Mouse (Mus musculus) heart, postnatal 0 days (tissue): ENCODE measurements around the gene Qtrt1. TPM values are rescaled to one million over a fixed set of nuclear protein-coding genes. Genes with fewer than 3 reads are reported as not detected.

ENCODE experiments used
- ATAC-seq: fragments of 200-750 bp; cut with Nextera tagmentation; 2 replicates; pipeline ENCODE4 v1.8.0; 2017; ENCODE audit warnings: low read depth, moderate number of reproducible peaks, moderate library complexity; ENCODE audit not compliant: insufficient read depth
- DNase-seq: peaks from one replicate; pipeline ENCODE4 v3.0.0-alpha.2; 2016; ENCODE audit warnings: low spot score
- H3K27ac ChIP-seq: fragments of 300-500 bp; sonication (generic); 2 replicates; pipeline ENCODE4 v1.5.1; 2014; ENCODE audit warnings: low read depth, mild to moderate bottlenecking
- H3K27me3 ChIP-seq: fragments of 300-500 bp; sonication (generic); 2 replicates; pipeline ENCODE4 v1.6.1; 2014; ENCODE audit warnings: low read length, mixed read lengths; ENCODE audit not compliant: control insufficient read depth, insufficient read depth
- H3K36me3 ChIP-seq: fragments of 300-500 bp; sonication (generic); replicated peaks from 2 replicates; pipeline ENCODE4 v1.6.1; 2014; ENCODE audit warnings: low read length, mixed read lengths; ENCODE audit not compliant: control insufficient read depth, insufficient read depth
- H3K4me1 ChIP-seq: fragments of 300-500 bp; sonication (generic); 2 replicates; pipeline ENCODE4 v1.6.1; 2014; ENCODE audit warnings: antibody characterized with exemption; ENCODE audit not compliant: control insufficient read depth, insufficient read depth
- H3K4me2 ChIP-seq: fragments of 300-500 bp; sonication (generic); 2 replicates; pipeline ENCODE4 v1.6.1; 2014; ENCODE audit warnings: low read depth, mild to moderate bottlenecking, low read length, moderate library complexity
- H3K4me3 ChIP-seq: fragments of 300-500 bp; sonication (generic); 2 replicates; pipeline ENCODE4 v1.5.1; 2014; ENCODE audit warnings: low read depth, low read length
- H3K9ac ChIP-seq: fragments of 300-500 bp; sonication (generic); replicated peaks from 2 replicates; pipeline ENCODE4 v1.6.1; 2014; ENCODE audit warnings: low read depth, low read length, mixed read lengths
- H3K9me3 ChIP-seq: fragments of 300-500 bp; sonication (generic); replicated peaks from 2 replicates; pipeline ENCODE4 v1.6.1; 2016; ENCODE audit warnings: low read length; ENCODE audit not compliant: control insufficient read depth
- CTCF ChIP-seq: IDR thresholded peaks from 2 replicates; pipeline ENCODE4 v1.5.1; 2016; ENCODE audit warnings: antibody characterized with exemption, control low read depth, low read depth
- EP300 ChIP-seq: IDR thresholded peaks from 2 replicates; pipeline ENCODE4 v1.6.1; 2016; ENCODE audit warnings: antibody characterized with exemption, low read depth
- WGBS: fragments of 180-500 bp; shearing (Covaris S2); extraction: QIAGEN DNeasy Blood & Tissue Kit; methylation state at CpG from one replicate; pipeline ENCODE4 v1.1.7; 2014; 5-methylcytosine and 5-hydroxymethylcytosine counted together
- polyA plus RNA-seq: library from polyadenylated mRNA; unstranded; fragments of >200 nt; fragmentation: Nextera tagmentation; extraction: Ambion mirVana; gene quantifications from 2 replicates; pipeline ENCODE4 v1.2.1, GENCODE M21; 2015
- total RNA-seq: library from RNA; depleted of rRNA; stranded (reverse); fragments of >200 nt; gene quantifications from 2 replicates; pipeline ENCODE4 v1.2.3, GENCODE M21; 2014; ENCODE audit warnings: low replicate concordance

Gene Qtrt1
- total and polyA plus RNA-seq, 2 experiments from 2014 or later, result 15.5 to 39.7 TPM

DNA sequence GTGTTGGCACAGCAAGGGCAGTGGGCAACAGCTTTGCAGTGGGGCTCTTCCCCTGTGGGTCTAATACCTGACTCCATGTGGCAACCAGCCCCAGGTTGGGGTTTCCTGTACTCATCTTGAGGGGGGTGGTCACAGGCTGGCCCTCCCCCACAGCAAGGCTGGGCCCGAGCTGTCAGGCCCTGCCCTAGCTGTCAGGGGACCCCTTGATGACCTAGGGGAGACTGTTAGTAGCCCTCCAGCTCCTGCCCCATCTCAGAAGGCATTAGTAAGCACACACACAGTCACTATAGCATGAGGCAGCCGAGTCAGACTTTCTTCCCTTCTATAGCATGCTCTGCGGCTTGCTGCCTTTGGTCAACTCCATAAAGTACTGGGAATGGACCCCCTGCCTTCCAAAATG is 15.9 kb upstream of the Qtrt1 start:
- Histone ChIP-seq H3K4me1 (no peaks in the 10 kb centered on the region), H3K9ac (no peak overlapping the region)
- 83% methylated on average over 3 of the region's 3 CpGs for WGBS

DNA sequence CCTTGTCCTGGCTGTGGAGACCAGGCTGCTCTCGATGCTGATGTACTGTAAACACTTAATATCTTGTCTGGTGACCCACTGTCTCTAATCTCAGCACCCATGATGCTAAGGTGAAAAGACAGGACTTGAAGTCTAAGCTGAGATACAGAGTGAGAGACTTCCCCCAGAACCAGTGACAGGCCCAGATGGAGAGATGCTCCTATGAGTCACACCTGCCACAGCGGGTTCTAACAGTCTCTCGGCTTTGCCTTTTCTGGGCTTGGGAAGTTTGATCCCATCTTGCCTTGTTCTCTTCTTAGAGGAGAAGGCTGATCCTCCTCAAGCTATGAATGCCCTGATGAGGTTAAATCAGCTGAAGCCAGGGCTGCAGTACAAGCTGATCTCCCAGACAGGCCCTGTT is 14.5 kb upstream of the Qtrt1 start:
- ATAC-seq (no peak), DNase-seq (no peak)
- Histone ChIP-seq H3K4me1 (peaks cover 1% of the 10 kb centered on the region; the same call in 1 of the 2 replicates), H3K36me3 (peaks cover 98% of the 10 kb centered on the region), H3K4me2 (no peak overlapping the region), H3K27me3 (no peaks in the 10 kb centered on the region), H3K9ac (no peak overlapping the region), H3K4me3 (no peak overlapping the region), H3K27ac (no peak overlapping the region), H3K9me3 (no peaks in the 10 kb centered on the region)
- 86% methylated on average over 3 of the region's 3 CpGs for WGBS
- TF ChIP-seq EP300, result no peak
- no peak for TF ChIP-seq CTCF

More for the DNA sequence above, 15.9 kb upstream of the Qtrt1 start:
- Histone ChIP-seq H3K9me3 (no peaks in the 10 kb centered on the region), H3K36me3 (peaks cover 99% of the 10 kb centered on the region), H3K27ac (no peak overlapping the region), H3K4me3 (no peak overlapping the region), H3K4me2 (no peak overlapping the region), H3K27me3 (no peaks in the 10 kb centered on the region)
- ATAC-seq, result no peak
- TF ChIP-seq CTCF, result no peak
- TF ChIP-seq EP300, result no peak
- DNase-seq, result no peak

DNA sequence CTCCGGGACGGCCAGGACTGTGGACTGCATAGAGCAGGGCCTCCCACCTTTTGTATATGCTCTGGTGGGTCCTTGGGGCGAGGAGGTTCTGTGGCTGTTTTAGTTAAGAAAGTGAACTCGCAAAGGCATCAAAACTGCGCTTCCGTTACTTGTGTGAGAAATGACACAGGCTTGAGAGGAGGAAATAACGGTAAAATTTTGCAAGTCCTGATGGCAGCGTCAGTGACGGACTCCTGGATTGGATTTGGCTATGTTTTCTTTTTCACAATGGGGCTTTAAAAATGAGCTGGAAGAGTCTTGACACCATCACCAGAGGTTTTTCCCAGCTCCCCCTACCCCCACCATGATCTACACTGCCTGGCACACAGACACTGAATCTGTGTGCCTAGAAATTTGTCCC is 10.6 kb upstream of the Qtrt1 start:
- Histone ChIP-seq H3K4me3 (no peak overlapping the region), H3K27ac (no peak overlapping the region), H3K9me3 (no peaks in the 10 kb centered on the region), H3K36me3 (peaks cover 96% of the 10 kb centered on the region), H3K27me3 (no peaks in the 10 kb centered on the region), H3K4me1 (peaks cover 13% of the 10 kb centered on the region), H3K4me2 (no peak overlapping the region), H3K9ac (no peak overlapping the region)
- no peak for TF ChIP-seq EP300
- TF ChIP-seq CTCF, result no peak
- WGBS, result 94% methylated on average over 9 of the region's 9 CpGs
- ATAC-seq (no peak), DNase-seq (no peak)

DNA sequence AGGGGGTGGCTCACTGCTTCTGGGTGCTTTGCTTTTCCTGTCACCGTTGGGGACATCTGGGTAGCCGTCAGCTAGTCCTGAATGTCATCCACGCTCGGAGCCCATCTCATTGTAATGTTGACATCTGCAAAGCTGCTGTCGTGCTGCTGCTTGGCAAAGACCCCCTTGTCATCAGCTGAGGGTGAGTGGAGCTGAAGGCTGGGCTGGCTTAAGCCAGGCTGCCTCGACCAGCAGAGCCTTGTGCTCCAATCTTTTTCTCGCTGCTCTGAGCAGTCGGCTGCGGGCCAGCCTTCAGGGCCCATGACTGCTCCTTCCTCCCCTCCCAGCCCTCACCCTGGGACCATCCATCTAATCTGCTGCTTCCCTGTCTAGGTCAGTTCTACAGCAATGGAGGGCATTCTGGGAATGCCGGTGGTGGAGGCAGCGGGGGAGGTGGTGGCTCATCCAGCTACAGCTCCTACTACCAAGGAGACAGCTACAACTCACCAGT is 8.8 kb upstream of the Qtrt1 start:
- Histone ChIP-seq H3K36me3 (peaks cover 86% of the 10 kb centered on the region), H3K4me2 (no peak overlapping the region), H3K4me1 (peaks cover 16% of the 10 kb centered on the region), H3K9me3 (no peaks in the 10 kb centered on the region), H3K27ac (peak overlapping the region; percentile 31; the same call in 1 of the 2 replicates), H3K4me3 (no peak overlapping the region), H3K27me3 (no peaks in the 10 kb centered on the region), H3K9ac (no peak overlapping the region)
- 35% methylated on average over 11 of the region's 11 CpGs for WGBS
- ATAC-seq (peak; percentile 77), DNase-seq (peak; percentile 44)
- TF ChIP-seq CTCF, result no peak
- 0 out of 2 replicates have a peak, but pooled peaks have one; percentile 21 for TF ChIP-seq EP300

DNA sequence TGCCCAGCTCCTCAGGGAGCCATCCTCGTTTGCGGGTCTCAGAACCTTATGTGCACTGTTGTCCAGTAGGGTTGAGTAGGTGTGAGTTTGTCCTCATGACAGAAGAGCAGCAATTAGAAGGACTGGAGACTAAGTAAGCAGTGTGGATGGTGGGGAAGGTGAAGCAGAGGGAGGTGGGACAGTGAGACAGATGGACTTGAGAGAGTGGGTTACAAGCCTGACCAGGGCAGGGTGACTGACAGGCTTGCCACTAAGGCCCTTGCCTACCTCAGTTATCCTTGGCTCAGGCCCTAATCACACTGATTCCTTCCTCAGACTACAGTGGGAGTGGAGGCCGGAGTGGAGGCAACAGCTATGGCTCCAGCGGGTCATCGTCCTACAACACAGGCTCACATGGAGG is 7.9 kb upstream of the Qtrt1 start:
- no peak overlapping the region for H3K9ac ChIP-seq
- TF ChIP-seq CTCF (no peak), EP300 (no peak)
- WGBS, result 94% methylated on average over 5 of the region's 5 CpGs

DNA sequence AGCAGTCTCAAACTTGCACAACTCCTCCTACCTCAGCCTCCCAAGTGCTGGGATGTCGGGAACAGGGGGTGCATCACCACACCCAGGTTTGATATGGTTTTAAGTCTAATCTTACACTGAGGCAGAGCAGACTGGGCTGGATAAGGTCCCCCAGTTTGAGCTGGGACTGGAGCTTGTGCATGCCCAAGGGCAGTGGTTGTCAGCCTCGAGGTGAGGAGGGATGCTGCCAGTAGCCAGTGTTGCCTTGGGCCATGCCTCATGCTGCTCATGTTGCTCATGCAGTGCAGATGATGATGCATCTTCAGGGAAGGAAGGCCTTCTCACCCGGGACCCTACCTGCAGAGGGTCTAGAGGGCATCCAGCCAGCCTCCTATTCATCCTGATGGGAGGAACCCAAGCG is 6.1 kb upstream of the Qtrt1 start:
- TF ChIP-seq EP300 (no peak), CTCF (no peak)
- H3K27ac ChIP-seq, result no peak overlapping the region
- H3K9ac ChIP-seq, result no peak overlapping the region
- no peak overlapping the region for H3K4me3 ChIP-seq
- H3K4me2 ChIP-seq, result no peak overlapping the region
- DNase-seq (no peak), ATAC-seq (no peak)
- WGBS, result 57% methylated on average over 4 of the region's 4 CpGs
- H3K9me3 ChIP-seq, result no peaks in the 10 kb centered on the region
- H3K4me1 ChIP-seq, result peaks cover 16% of the 10 kb centered on the region
- no peaks in the 10 kb centered on the region for H3K27me3 ChIP-seq
- H3K36me3 ChIP-seq, result peaks cover 60% of the 10 kb centered on the region

More for the DNA sequence above, 7.9 kb upstream of the Qtrt1 start:
- DNase-seq (no peak), ATAC-seq (no peak)
- Histone ChIP-seq H3K4me1 (peaks cover 16% of the 10 kb centered on the region), H3K4me2 (no peak overlapping the region), H3K27me3 (no peaks in the 10 kb centered on the region), H3K4me3 (no peak overlapping the region), H3K9me3 (no peaks in the 10 kb centered on the region), H3K36me3 (peaks cover 77% of the 10 kb centered on the region), H3K27ac (no peak overlapping the region)
